Mouse (Mus musculus): ENCODE measurements around the gene Defb42. TPM values are rescaled to one million over a fixed set of nuclear protein-coding genes. Genes with fewer than 3 reads are reported as not detected.

The Defb42 gene
- not detected for polyA plus RNA-seq (2017; shearing (Covaris generic))

GRCm38 (mm10) chr14:63046691-63047090, at the start of gene Defb42:
TSS of gene Defb42 (plus strand) at chr14:63046991.

GRCm38 (mm10) chr14:62997777-62998176, 49.0 kb upstream of the Defb42 start, which contains the start of gene Defb47:
TSS of gene Defb47 (plus strand) at chr14:62998077.

GRCm38 (mm10) chr14:63011471-63011870, 35.3 kb upstream of the Defb42 start, which contains the start of gene Defb43:
TSS of gene Defb43 (plus strand) at chr14:63011771.

GRCm38 (mm10) chr14:63049910-63050370, 3.1 kb downstream of the Defb42 start, which contains the start of gene Defb30:
TSS of gene Defb30 (minus strand) at chr14:63049960.

Other genes starting within 250 kb of the Defb42 start
- gene Wdfy2, start 209.3 kb upstream of the Defb42 start, polyA plus RNA-seq (2017; shearing (Covaris generic)) = 18.3 TPM
- gene Defb48, start 62.5 kb upstream of the Defb42 start, polyA plus RNA-seq (2017; shearing (Covaris generic)) = not detected
- gene Defb47, start 48.9 kb upstream of the Defb42 start, polyA plus RNA-seq (2017; shearing (Covaris generic)) = not detected
- gene Defb43, start 35.2 kb upstream of the Defb42 start, polyA plus RNA-seq (2017; shearing (Covaris generic)) = not detected
- gene Defb30, start 3.0 kb downstream of the Defb42 start, polyA plus RNA-seq (2017; shearing (Covaris generic)) = not detected